Mouse (Mus musculus): ENCODE results near the gene Rab11fip3.
A peak's percentile ranks its signal among the peaks of the same experiment; 100 is the strongest.

DNA sequence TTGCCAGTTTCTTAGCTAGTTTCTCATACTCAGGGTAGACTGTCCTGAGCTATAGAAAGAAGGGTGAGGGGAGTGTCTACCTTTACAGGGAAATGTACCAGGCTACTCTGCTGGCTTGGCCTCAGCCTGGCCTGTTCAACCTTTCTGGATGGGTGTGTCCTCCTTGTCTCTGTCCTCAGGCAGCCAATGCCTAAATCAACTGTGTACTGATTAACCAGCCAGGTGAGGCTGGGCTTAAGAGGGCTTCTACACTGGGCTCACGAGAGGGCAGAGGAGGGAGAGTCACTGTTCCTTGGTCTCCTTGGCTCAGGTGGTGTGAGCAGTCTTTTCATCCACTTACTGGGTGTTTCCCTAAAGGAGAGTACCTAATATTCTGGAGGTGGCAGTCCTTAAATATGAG lies 101.2 kb downstream of the Rab11fip3 start:
- TF ChIP-seq CTCF (conservative IDR thresholded peaks at IDR 0.05; ENCODE audit: insufficient read depth, insufficient read length, low read depth, low read length) (no peak), POLR2A (IDR thresholded peaks at IDR 0.05; ENCODE audit: low read depth, low read length) (peak; percentile 15)
